ENCODE assay signal across 24 mouse cellular contexts in the genomic region with DNA sequence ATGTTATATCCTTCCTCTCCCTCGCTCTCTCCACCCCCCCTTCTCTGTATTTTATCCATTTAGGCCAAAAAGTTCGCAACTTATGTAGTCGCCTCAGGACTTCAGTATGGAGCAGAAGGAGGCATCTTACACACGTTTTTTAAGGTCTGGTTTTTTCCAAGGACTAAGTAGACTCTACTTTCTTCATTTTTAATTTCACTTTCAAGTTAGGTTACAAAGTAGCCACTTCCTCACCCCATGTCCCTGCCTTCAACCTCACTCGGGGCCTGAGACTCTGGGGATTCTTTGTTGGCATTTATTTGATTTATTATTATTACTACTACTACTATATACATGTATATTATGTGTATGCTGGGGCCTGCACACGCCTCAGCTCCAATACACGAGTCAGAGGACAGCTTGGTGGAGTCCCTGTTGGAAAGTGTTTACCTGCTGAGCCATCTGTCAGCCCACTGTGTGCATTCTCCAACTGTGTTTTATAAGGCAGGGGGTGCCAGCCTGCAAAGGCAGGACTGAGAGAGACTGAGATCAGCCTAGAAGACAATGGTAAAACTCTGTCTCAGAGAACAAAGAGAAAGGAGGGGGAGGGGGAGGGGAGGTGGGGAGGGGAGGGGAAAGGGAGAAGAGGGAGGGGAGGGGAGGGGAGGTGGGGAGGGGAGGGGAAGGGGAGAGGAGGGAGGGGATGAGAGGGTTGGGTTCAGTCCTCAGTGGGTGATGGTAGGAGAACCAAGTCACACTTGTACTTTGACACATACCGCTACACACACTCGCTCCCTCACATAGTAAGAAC. TPM values are rescaled to one million over a fixed set of nuclear protein-coding genes. Genes with fewer than 3 reads are reported as not detected.
DNase-seq lines count a peak whose midpoint lies in the region; ATAC-seq lines count a peak whose summit lies in the region.
"Had no signal": no experiment of that assay in that cellular context is flagged by ENCODE, and none has a peak within 500 bp of the region (broad histone marks: within the 10 kb centered on the region; RNA-seq: fewer than 3 reads in every experiment).

No protein-coding gene starts in this region.

- ATAC-seq in midbrain, embryonic 15.5 days (replicated peaks): no peak
- peak; percentile 32 to 58; a peak in 3 of 4 replicates for ATAC-seq in hematopoietic stem cell, adult 5-6 weeks (replicated peaks in 1 of 2; ENCODE audit: insufficient read depth in 1 of 2, low FRiP score in 2 of 2, low TSS enrichment in 1 of 2, low read depth in 1 of 2, poor library complexity in 2 of 2, severe bottlenecking in 2 of 2)
- ATAC-seq: CD4-positive, CD25-positive, alpha-beta regulatory T cell, adult 4 months; forebrain, embryonic 16.5 days; hindbrain, postnatal 0 days had no signal

- no peak overlapping the region for H3K4me2 ChIP-seq in midbrain, embryonic 15.5 days
- H3K4me2 ChIP-seq: embryonic facial prominence, embryonic 15.5 days; heart, embryonic 12.5 days; hindbrain, embryonic 13.5 days had no signal

- H3K27me3 ChIP-seq in midbrain, embryonic 10.5 days (ENCODE audit: low read depth, poor library complexity, severe bottlenecking): no peaks in the 10 kb centered on the region
- H3K27me3 ChIP-seq in midbrain, embryonic 15.5 days (replicated peaks): no peaks in the 10 kb centered on the region
- H3K27me3 ChIP-seq: embryonic facial prominence, embryonic 15.5 days; heart, embryonic 12.5 days; hindbrain, embryonic 13.5 days had no signal

- H3K27ac ChIP-seq in midbrain, embryonic 10.5 days (replicated peaks): peak overlapping the region; percentile 55; the same call in 1 of the 2 replicates
- H3K27ac ChIP-seq in midbrain, embryonic 15.5 days: no peak overlapping the region
- H3K27ac ChIP-seq: embryonic facial prominence, embryonic 15.5 days; forebrain, embryonic 10.5 days; hindbrain, embryonic 13.5 days; hindbrain, postnatal 0 days had no signal

- no peaks in the 10 kb centered on the region for H3K36me3 ChIP-seq in midbrain, embryonic 10.5 days
- H3K36me3 ChIP-seq in midbrain, embryonic 15.5 days (replicated peaks): no peaks in the 10 kb centered on the region
- H3K36me3 ChIP-seq: embryonic facial prominence, embryonic 15.5 days; forebrain, embryonic 10.5 days; heart, embryonic 12.5 days; hindbrain, embryonic 13.5 days had no signal

- no peak for DNase-seq in midbrain, embryonic 10.5 days (ENCODE audit: low spot score)
- peak; percentile 72 for DNase-seq in R1 (ENCODE audit: low read depth, low spot score)
- no peak for DNase-seq in lung, postnatal 14 days
- DNase-seq in lung, postnatal 36 days: no peak
- DNase-seq in kidney, postnatal 14 days: no peak
- DNase-seq: adrenal gland, postnatal 10 days; cerebellum, adult 11 months; cerebellum, adult 9-11 months; cerebellum, postnatal 36 days; embryo, embryonic 11 days; gastrocnemius, postnatal 10 days; kidney, adult 11 months had no signal

- no peak overlapping the region for H3K9ac ChIP-seq in midbrain, embryonic 15.5 days
- H3K9ac ChIP-seq: embryonic facial prominence, embryonic 15.5 days; heart, embryonic 12.5 days; hindbrain, embryonic 13.5 days had no signal

- H3K9me3 ChIP-seq in midbrain, embryonic 10.5 days (replicated peaks): no peaks in the 10 kb centered on the region
- no peaks in the 10 kb centered on the region for H3K9me3 ChIP-seq in midbrain, embryonic 15.5 days
- H3K9me3 ChIP-seq: embryonic facial prominence, embryonic 15.5 days; forebrain, embryonic 10.5 days; heart, embryonic 12.5 days; hindbrain, embryonic 13.5 days had no signal

- WGBS in midbrain, embryonic 10.5 days: 80% methylated on average over 9 of the region's 9 CpGs
- 78% methylated on average over 9 of the region's 9 CpGs for WGBS in midbrain, embryonic 15.5 days

- no peak overlapping the region for H3K4me3 ChIP-seq in midbrain, embryonic 10.5 days
- H3K4me3 ChIP-seq in midbrain, embryonic 15.5 days: no peak overlapping the region
- H3K4me3 ChIP-seq: embryonic facial prominence, embryonic 15.5 days; erythroblast, embryonic 14.5 days; forebrain, embryonic 10.5 days; heart, embryonic 12.5 days; hindbrain, embryonic 13.5 days had no signal

- H3K4me1 ChIP-seq in midbrain, embryonic 10.5 days: peaks cover 9% of the 10 kb centered on the region; the same call in 1 of the 2 replicates
- no peaks in the 10 kb centered on the region for H3K4me1 ChIP-seq in midbrain, embryonic 15.5 days
- H3K4me1 ChIP-seq: embryonic facial prominence, embryonic 15.5 days; hindbrain, embryonic 13.5 days had no signal

RNA-seq across cellular contexts. Expression of gene Ak7, which starts 27.8 kb away (rescaled TPM):
- polyA plus RNA-seq in midbrain, embryonic 10.5 days (2016; fragmentation: Nextera tagmentation; extraction: Ambion mirVana): 0.11 and 0.16 TPM in 2 replicates
- polyA plus RNA-seq in midbrain, embryonic 15.5 days (2015; fragmentation: Nextera tagmentation; extraction: Ambion mirVana): 1.8 and 2.2 TPM in 2 replicates
- total RNA-seq in hematopoietic stem cell, adult 5-6 weeks (2017): 0.38 TPM in 1 of 2 replicates, not detected in the other
- total RNA-seq: gastrocnemius, postnatal 10 days; heart, adult 8-10 months had no signal
- polyA plus RNA-seq: embryonic facial prominence, embryonic 11.5 days; erythroblast, embryonic 14.5 days had no signal

RNA-seq across cellular contexts. Expression of gene Atg2b, which starts 48.6 kb away (rescaled TPM):
- 8.8 and 11.5 TPM in 2 replicates for polyA plus RNA-seq in midbrain, embryonic 10.5 days (2016; fragmentation: Nextera tagmentation; extraction: Ambion mirVana)
- 15.8 and 16.3 TPM in 2 replicates for polyA plus RNA-seq in midbrain, embryonic 15.5 days (2015; fragmentation: Nextera tagmentation; extraction: Ambion mirVana)
- total RNA-seq in hematopoietic stem cell, adult 5-6 weeks (2017): 24.3 and 32.7 TPM in 2 replicates

RNA-seq across cellular contexts. Expression of gene Gskip, which starts 48.9 kb away (rescaled TPM):
- 38.1 and 42.0 TPM in 2 replicates for polyA plus RNA-seq in midbrain, embryonic 10.5 days (2016; fragmentation: Nextera tagmentation; extraction: Ambion mirVana)
- 33.5 and 33.9 TPM in 2 replicates for polyA plus RNA-seq in midbrain, embryonic 15.5 days (2015; fragmentation: Nextera tagmentation; extraction: Ambion mirVana)
- total RNA-seq in hematopoietic stem cell, adult 5-6 weeks (2017): 12.4 and 16.9 TPM in 2 replicates

RNA-seq across cellular contexts. Expression of gene Papola, which starts 50.9 kb away (rescaled TPM):
- 296 and 299 TPM in 2 replicates for polyA plus RNA-seq in midbrain, embryonic 10.5 days (2016; fragmentation: Nextera tagmentation; extraction: Ambion mirVana)
- 163 and 167 TPM in 2 replicates for polyA plus RNA-seq in midbrain, embryonic 15.5 days (2015; fragmentation: Nextera tagmentation; extraction: Ambion mirVana)
- total RNA-seq in hematopoietic stem cell, adult 5-6 weeks (2017): 141 and 167 TPM in 2 replicates
